Mouse (Mus musculus) limb, embryonic 14.5 days (tissue): ENCODE data around the gene Klf5. TPM values are rescaled to one million over a fixed set of nuclear protein-coding genes. Genes with fewer than 3 reads are reported as not detected.

Source experiments
- ATAC-seq: fragments of 200-750 bp; cut with Nextera tagmentation; 2 replicates; pipeline ENCODE4 v1.8.0; 2017; ENCODE audit warnings: low read depth, moderate number of reproducible peaks, moderate TSS enrichment; ENCODE audit not compliant: low FRiP score
- DNase-seq: peaks from one replicate; pipeline ENCODE4 v3.0.0-alpha.2; 2015; ENCODE audit warnings: low spot score
- H3K27ac ChIP-seq: fragments of 300-500 bp; sonication (generic); replicated peaks from 2 replicates; pipeline ENCODE4 v1.5.1; 2014; ENCODE audit warnings: low read depth, mild to moderate bottlenecking, low read length, moderate library complexity, mixed read lengths
- H3K27me3 ChIP-seq: fragments of 300-500 bp; sonication (generic); 2 replicates; pipeline ENCODE4 v1.6.1; 2014; ENCODE audit warnings: low read length, mixed read lengths; ENCODE audit not compliant: control insufficient read depth, insufficient read depth
- H3K36me3 ChIP-seq: fragments of 300-500 bp; sonication (generic); 2 replicates; pipeline ENCODE4 v1.6.1; 2014; ENCODE audit warnings: mild to moderate bottlenecking, low read length, moderate library complexity, mixed read lengths; ENCODE audit not compliant: control insufficient read depth, insufficient read depth
- H3K4me1 ChIP-seq: fragments of 300-500 bp; sonication (generic); 2 replicates; pipeline ENCODE4 v1.6.1; 2014; ENCODE audit warnings: antibody characterized with exemption, low read length, mixed read lengths; ENCODE audit not compliant: control insufficient read depth, insufficient read depth
- H3K4me2 ChIP-seq: fragments of 300-500 bp; sonication (generic); replicated peaks from 2 replicates; pipeline ENCODE4 v1.6.1; 2014; ENCODE audit warnings: low read depth, mild to moderate bottlenecking, low read length, moderate library complexity; ENCODE audit not compliant: severe bottlenecking
- H3K4me3 ChIP-seq: fragments of 300-500 bp; sonication (generic); replicated peaks from 2 replicates; pipeline ENCODE4 v1.5.1; 2014; ENCODE audit warnings: low read length
- H3K9ac ChIP-seq: fragments of 300-500 bp; sonication (generic); 2 replicates; pipeline ENCODE4 v1.6.1; 2014; ENCODE audit warnings: mild to moderate bottlenecking, low read depth, low read length, moderate library complexity; ENCODE audit not compliant: severe bottlenecking
- H3K9me3 ChIP-seq: fragments of 300-500 bp; sonication (generic); 2 replicates; pipeline ENCODE4 v1.6.1; 2016; ENCODE audit warnings: low read length; ENCODE audit not compliant: control insufficient read depth
- POLR2A ChIP-seq: fragments of 200-500 bp; IDR thresholded peaks from 2 replicates; pipeline ENCODE4 v1.8.0; 2012; ENCODE audit warnings: inconsistent platforms, mild to moderate bottlenecking, moderate library complexity, borderline replicate concordance; ENCODE audit not compliant: insufficient read depth, insufficient read length; ENCODE audit errors: extremely low read depth
- WGBS: fragments of 180-500 bp; shearing (Covaris S2); extraction: QIAGEN DNeasy Blood & Tissue Kit; methylation state at CpG from one replicate; pipeline ENCODE4 v1.1.7; 2014; 5-methylcytosine and 5-hydroxymethylcytosine counted together
- polyA plus RNA-seq, 2 experiments: library from polyadenylated mRNA; depleted of rRNA in 1 of 2; stranded (reverse) in 1 of 2; unstranded in 1 of 2; fragments of >200 nt; fragmentation: Nextera tagmentation in 1 of 2; extraction: Ambion mirVana in 1 of 2; gene quantifications; 2 replicates each; pipeline versions ENCODE4 v1.2.1 to v1.2.3; 2012 to 2014

The Klf5 gene
- polyA plus RNA-seq, 2 experiments = 22.7 to 46.7 TPM

DNA sequence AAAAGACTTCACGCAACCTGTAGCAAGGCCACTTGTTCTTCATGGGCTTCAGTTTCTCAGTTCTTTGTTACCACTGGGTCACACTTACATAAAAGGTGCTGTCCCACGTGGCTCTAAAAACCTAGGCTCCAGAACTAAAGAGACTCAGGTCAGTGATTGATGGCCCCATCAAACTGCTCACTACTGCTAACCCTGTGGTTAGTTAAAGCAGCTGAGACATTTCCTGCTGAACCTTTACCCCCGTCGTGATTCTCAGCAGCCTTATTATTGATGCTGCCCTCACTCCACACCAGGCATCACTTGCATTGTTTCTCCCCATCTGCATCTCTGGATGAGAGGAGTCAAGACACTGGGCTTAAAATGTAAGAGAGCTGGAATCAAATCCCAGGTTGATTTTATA lies 22.7 kb upstream of the Klf5 start:
- ATAC-seq (no peak), DNase-seq (no peak)
- Histone ChIP-seq H3K27ac (no peak overlapping the region), H3K27me3 (no peaks in the 10 kb centered on the region), H3K36me3 (no peaks in the 10 kb centered on the region), H3K4me1 (no peaks in the 10 kb centered on the region), H3K4me3 (no peak overlapping the region), H3K9me3 (no peaks in the 10 kb centered on the region), H3K4me2 (no peak overlapping the region), H3K9ac (no peak overlapping the region)
- no peak for TF ChIP-seq POLR2A
- WGBS = 12% methylated on average over 4 of the region's 4 CpGs

DNA sequence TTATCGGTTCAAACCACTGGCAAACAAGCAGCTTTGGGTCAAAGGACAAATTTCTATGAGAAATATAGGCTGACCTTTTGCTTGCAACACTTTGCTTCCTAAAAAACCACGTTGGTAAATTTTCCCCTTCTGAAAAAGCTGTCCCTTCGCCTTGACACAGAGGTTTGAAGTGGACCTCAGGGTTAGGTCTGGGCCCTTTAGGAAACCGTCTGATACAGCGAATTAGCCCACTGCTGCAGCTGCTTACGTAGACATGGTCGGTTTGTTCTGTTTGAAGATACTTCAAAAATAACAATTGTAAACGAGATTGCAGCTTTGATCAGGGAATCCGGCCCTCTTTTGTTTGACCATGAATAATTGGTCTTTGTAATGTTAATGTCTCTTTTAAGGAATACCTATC lies 20.2 kb upstream of the Klf5 start:
- ATAC-seq (no peak), DNase-seq (no peak)
- H3K9me3 ChIP-seq = no peaks in the 10 kb centered on the region
- H3K27me3 ChIP-seq = no peaks in the 10 kb centered on the region
- no peaks in the 10 kb centered on the region for H3K36me3 ChIP-seq
- no peak overlapping the region for H3K4me3 ChIP-seq
- no peaks in the 10 kb centered on the region for H3K4me1 ChIP-seq
- H3K9ac ChIP-seq = no peak overlapping the region
- H3K4me2 ChIP-seq = no peak overlapping the region
- TF ChIP-seq POLR2A = no peak
- H3K27ac ChIP-seq = no peak overlapping the region
- 36% methylated on average over 9 of the region's 9 CpGs for WGBS

DNA sequence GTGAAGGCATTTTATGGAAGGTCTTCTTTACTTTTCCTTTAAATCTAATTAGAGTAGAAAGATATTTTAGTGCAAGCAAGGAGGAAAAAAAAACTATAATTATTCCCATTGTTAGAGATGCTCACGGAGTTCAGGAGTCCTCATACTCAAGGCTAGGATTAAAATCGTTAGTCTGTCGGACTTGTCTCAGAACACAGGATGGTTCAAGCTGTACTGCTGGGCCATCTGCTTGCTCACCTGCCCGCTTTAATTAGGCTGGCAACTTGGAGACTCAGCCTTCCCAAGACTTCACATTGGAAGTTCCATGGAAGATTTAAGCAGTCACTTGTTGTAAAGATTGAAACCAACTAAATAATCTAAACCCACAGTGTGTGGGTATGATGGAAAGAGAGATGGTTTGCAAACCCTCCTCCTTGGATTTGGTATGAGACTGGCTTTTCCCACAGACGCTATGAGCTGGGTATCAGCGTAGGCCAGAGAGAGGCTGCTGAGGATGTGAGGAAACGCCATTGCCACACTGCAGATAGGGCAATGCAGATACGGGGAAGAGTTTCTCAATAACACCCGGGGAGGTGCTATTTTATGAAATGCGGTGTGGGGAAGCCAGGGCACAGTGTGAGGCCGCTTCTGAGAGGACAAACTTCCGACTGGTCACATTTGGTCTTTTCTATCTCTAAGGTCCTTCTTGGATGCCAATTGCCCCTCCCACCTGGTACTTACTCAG lies 19.6 kb upstream of the Klf5 start:
- H3K27me3 ChIP-seq = no peaks in the 10 kb centered on the region
- TF ChIP-seq POLR2A = no peak
- H3K9me3 ChIP-seq = no peaks in the 10 kb centered on the region
- H3K27ac ChIP-seq = no peak overlapping the region
- DNase-seq = no peak
- H3K4me1 ChIP-seq = no peaks in the 10 kb centered on the region
- 45% methylated on average over 12 of the region's 12 CpGs for WGBS
- no peaks in the 10 kb centered on the region for H3K36me3 ChIP-seq
- no peak for ATAC-seq
- H3K9ac ChIP-seq = no peak overlapping the region
- no peak overlapping the region for H3K4me2 ChIP-seq
- H3K4me3 ChIP-seq = no peak overlapping the region

DNA sequence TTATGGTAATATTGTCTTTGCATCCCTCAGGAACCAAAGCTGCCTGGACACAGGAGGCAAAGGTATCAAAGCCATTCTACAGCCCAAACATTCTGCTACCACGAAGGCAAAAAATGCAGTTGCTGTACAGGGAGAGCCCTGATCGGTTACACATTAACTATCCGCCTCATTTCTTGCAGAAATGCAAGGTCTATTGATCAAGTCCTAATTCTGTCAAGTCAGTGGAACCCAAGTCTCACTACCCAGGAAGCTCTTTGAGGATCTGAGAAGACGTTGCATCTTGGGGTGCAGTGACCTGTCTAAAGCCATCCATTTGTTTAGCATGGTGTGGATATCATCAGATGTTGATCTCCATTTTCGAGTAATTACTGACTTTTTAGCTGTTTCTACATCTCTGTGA lies 18.1 kb upstream of the Klf5 start:
- Histone ChIP-seq H3K27ac (no peak overlapping the region), H3K27me3 (no peaks in the 10 kb centered on the region)
- WGBS = 85% methylated on average over 5 of the region's 5 CpGs

DNA sequence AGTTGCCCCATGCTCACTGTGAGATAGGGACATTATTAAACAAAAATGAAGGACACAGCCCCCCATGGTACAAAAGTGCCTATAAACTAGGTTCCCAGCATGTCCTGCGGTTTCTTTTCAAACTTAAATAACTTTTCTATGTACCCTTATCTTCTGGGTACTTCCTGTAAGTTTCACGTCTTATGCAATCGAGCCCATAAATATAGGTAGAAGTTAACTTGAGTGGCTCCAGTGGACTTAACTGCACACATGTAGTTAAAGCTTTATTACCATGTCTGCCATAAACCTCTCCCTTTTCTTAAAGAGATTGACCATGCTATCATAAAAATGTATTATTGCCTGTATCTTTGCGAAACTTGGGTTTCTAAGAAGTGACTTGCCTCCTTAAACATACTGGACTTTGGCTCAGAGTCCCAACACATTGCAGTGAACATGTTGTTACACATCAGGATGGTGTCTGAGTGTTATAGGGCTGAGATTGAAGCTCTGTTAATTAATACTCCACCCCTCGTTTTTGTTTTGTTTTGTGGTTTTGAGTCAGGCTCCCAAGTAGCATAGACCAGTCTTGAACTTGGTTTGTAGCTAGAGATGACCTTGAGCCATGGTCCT lies 17.6 kb upstream of the Klf5 start:
- no peaks in the 10 kb centered on the region for H3K27me3 ChIP-seq
- H3K4me3 ChIP-seq = no peak overlapping the region
- 63% methylated on average over 5 of the region's 5 CpGs for WGBS
- H3K4me1 ChIP-seq = no peaks in the 10 kb centered on the region
- ATAC-seq (no peak), DNase-seq (no peak)
- no peak for TF ChIP-seq POLR2A
- no peak overlapping the region for H3K27ac ChIP-seq
- no peak overlapping the region for H3K9ac ChIP-seq
- no peak overlapping the region for H3K4me2 ChIP-seq
- no peaks in the 10 kb centered on the region for H3K9me3 ChIP-seq
- H3K36me3 ChIP-seq = no peaks in the 10 kb centered on the region

More for the DNA sequence above, 18.1 kb upstream of the Klf5 start:
- no peak for ATAC-seq
- no peak overlapping the region for H3K4me3 ChIP-seq
- no peak overlapping the region for H3K4me2 ChIP-seq
- no peak overlapping the region for H3K9ac ChIP-seq
- H3K4me1 ChIP-seq = no peaks in the 10 kb centered on the region
- no peaks in the 10 kb centered on the region for H3K36me3 ChIP-seq
- no peaks in the 10 kb centered on the region for H3K9me3 ChIP-seq
- DNase-seq = no peak
- TF ChIP-seq POLR2A = no peak

DNA sequence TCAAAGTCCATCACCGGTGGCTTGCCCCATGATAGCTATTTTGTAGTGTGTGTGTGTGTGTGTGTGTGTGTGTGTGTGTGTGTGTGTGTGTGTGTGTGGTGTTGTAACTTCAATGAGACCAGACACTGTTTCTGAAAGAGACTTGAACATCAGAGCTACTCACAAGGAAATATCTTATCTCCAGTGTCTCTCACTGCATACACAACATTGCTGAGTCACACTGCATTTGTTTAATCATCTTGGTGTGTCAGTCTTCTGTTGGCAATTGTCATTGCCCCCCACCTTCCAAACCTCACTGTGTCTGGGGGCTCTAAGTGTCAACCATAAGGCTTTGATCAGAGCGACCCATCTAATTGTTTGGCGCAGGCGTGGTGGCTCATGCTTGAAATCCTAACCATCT lies 13.0 kb upstream of the Klf5 start:
- Histone ChIP-seq H3K4me1 (no peaks in the 10 kb centered on the region), H3K9me3 (no peaks in the 10 kb centered on the region), H3K4me2 (no peak overlapping the region), H3K9ac (no peak overlapping the region), H3K27ac (no peak overlapping the region), H3K4me3 (no peak overlapping the region), H3K27me3 (no peaks in the 10 kb centered on the region), H3K36me3 (no peaks in the 10 kb centered on the region)
- DNase-seq (no peak), ATAC-seq (no peak)
- no peak for TF ChIP-seq POLR2A
- WGBS = 86% methylated on average over 4 of the region's 4 CpGs
